Mouse (Mus musculus) spleen, postnatal 4 days (tissue): ENCODE results near the gene Psg21.
"Not testable (repeated sequence)": the region's sequence is repeated elsewhere in the genome, so short reads cannot be mapped to it uniquely, and the experiment has no call there.

Experiments used
- DNase-seq, 2 experiments: peaks; one replicate each; pipeline ENCODE4 v3.0.0; 2022; ENCODE audit warnings: low spot score in 2 of 2

The Psg21 gene

GRCm38 (mm10) chr7:18656625-18657024 lies at the start of gene Psg21:
TSS of gene Psg21 (minus strand) at chr7:18656725.
- not testable (repeated sequence) for DNase-seq

- DNase-seq = no peak
Measured at GRCm38 (mm10) chr7:18686085-18686484, 29.6 kb upstream of the Psg21 start, which contains the start of gene Psg20. TSS of gene Psg20 (minus strand) at chr7:18686185.

- no peak for DNase-seq
Measured at GRCm38 (mm10) chr7:18685586-18685985, 29.1 kb upstream of the Psg21 start.

- DNase-seq = no peak
Measured at GRCm38 (mm10) chr7:18679772-18680171, 23.2 kb upstream of the Psg21 start.

- DNase-seq = not testable (repeated sequence)
Measured at GRCm38 (mm10) chr7:18626921-18627320, 29.6 kb downstream of the Psg21 start.

GRCm38 (mm10) chr7:18616401-18616800 lies 40.1 kb downstream of the Psg21 start, which contains the start of gene Psg23:
TSS of gene Psg23 (minus strand) at chr7:18616501.
- DNase-seq = not testable (repeated sequence)
